Mouse (Mus musculus) lung, adult 2 months (tissue): ENCODE data around the gene Lrr1.

Experiments
- CTCF ChIP-seq: fragments of 200-500 bp; IDR thresholded peaks from 2 replicates; pipeline ENCODE4 v1.5.1; 2011; ENCODE audit warnings: mild to moderate bottlenecking, low read length, control low read depth; ENCODE audit not compliant: insufficient read depth
- POLR2A ChIP-seq: fragments of 200-500 bp; IDR thresholded peaks from 2 replicates; pipeline ENCODE4 v1.6.1; 2011; ENCODE audit warnings: low read depth, mild to moderate bottlenecking, control low read depth, low read length, borderline replicate concordance; ENCODE audit errors: extremely low read depth

GRCm38 (mm10) chr12:69192637-69193036 is 24.0 kb downstream of the Lrr1 start:
- TF ChIP-seq POLR2A (no peak), CTCF (no peak)
